Mouse (Mus musculus) thymus, adult 18-20 months (tissue): ENCODE results near the gene Rad23a.
A peak's percentile ranks its signal among the peaks of the same experiment; 100 is the strongest.

Experiments
- DNase-seq, 2 experiments: peaks; one replicate each; pipeline ENCODE4 v3.0.0; 2022; ENCODE audit warnings: mixed read lengths in 2 of 2

Gene Rad23a

GRCm38 (mm10) chr8:84840248-84840999 is at the start of gene Rad23a:
Gene Rad23a (minus strand): TSS chr8:84840665.
- DNase-seq = peak; percentile 83 to 86

GRCm38 (mm10) chr8:84889141-84889540 is 48.7 kb upstream of the Rad23a start:
- DNase-seq = no peak

DNA sequence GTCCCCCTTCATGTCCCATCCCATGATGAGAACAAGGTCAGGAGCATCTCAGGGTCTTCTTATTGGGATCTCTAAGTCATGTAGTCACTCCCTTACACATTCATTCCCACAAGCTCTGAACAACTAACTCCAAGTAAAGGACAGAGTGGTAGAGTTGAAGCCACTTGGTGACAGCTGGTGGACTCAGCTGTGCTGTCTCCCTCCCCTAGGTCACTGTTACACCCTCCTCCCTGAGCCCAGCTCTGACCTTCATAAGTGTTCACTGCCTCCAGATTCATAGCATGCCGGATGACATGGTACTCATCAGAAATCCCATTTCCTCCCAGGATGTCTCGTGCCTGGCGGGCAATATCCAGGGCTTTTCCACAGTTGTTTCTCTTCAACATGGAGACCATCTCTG is 47.8 kb upstream of the Rad23a start:
- DNase-seq = no peak

DNA sequence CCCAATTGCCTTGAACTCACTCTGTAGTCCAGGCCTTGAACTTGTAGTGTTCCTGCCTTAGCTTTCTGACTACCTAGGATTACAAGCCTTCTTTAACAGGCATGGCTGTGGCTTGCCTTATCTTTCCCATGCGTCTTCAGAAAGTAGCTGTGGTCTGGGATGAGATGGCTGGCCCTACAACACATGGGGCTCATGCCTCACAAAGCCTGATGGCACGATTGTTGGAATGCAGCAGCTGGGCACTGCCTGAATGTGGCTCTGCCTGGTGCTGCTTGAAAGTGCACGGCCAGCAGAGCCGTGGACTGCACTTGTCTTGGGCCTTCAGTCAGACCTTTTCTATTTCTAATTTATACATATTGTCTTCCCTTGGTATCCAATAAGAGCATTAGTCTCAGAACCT is 44.3 kb upstream of the Rad23a start:
- DNase-seq = no peak

- no peak for DNase-seq
These were observed 38.5 kb upstream of the Rad23a start for GRCm38 (mm10) chr8:84878915-84879314.

DNA sequence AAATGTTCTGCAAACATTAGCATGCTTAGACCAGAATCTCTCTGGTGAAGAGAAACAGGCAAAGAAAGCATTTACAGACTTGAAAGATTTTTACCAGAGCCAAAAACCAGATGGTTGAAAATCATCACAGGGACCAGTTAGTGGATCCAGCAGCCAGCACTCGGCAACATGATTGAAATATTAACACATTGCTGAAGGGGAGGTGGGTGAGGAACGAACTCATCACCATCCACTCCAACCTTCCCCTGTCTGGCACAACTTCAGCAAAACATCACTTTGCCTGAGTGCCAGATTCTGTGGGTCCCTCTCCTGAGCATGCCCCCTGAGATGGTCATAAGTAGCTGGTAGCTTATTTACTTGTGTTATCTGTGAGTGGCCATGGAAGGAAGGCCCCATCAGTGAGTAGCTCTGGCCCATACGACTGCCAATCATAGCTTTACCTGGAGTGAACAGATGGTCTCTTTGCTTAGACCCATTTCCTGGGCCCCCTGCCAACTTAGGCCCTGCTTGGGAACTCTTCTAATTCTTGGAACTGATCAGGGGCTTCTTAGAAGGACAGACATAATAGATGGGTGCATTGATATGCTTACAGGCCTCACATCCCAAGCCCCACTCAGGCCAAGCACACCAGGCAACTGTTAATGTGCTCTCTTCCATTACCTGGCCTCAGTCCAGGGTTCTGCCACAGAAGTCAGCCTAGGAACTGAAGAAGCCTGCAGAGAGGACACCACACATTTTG is 37.0 kb upstream of the Rad23a start:
- DNase-seq = no peak

DNA sequence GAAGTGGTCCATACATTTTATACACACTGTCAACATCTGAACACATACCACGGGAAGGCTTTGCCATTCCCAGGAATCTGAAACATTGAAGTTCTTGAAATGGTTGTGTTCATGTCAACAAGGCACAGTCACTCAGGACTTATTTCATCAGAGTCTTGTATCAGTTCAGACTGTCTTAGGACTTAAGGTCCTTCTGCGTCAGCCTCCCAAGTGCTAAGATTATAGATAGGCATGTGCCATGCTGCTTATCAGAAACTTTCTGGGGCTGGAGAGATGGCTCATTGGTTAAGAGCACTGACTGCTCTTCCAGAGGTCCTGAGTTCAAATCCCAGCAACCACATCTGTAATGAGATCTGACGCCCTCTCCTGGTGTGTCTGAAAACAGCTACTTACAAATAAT is 33.9 kb upstream of the Rad23a start:
- DNase-seq = no peak

GRCm38 (mm10) chr8:84873016-84873415 is 32.6 kb upstream of the Rad23a start:
- DNase-seq = no peak

GRCm38 (mm10) chr8:84872309-84872965 is 32.0 kb upstream of the Rad23a start:
- DNase-seq = peak; percentile 22

DNA sequence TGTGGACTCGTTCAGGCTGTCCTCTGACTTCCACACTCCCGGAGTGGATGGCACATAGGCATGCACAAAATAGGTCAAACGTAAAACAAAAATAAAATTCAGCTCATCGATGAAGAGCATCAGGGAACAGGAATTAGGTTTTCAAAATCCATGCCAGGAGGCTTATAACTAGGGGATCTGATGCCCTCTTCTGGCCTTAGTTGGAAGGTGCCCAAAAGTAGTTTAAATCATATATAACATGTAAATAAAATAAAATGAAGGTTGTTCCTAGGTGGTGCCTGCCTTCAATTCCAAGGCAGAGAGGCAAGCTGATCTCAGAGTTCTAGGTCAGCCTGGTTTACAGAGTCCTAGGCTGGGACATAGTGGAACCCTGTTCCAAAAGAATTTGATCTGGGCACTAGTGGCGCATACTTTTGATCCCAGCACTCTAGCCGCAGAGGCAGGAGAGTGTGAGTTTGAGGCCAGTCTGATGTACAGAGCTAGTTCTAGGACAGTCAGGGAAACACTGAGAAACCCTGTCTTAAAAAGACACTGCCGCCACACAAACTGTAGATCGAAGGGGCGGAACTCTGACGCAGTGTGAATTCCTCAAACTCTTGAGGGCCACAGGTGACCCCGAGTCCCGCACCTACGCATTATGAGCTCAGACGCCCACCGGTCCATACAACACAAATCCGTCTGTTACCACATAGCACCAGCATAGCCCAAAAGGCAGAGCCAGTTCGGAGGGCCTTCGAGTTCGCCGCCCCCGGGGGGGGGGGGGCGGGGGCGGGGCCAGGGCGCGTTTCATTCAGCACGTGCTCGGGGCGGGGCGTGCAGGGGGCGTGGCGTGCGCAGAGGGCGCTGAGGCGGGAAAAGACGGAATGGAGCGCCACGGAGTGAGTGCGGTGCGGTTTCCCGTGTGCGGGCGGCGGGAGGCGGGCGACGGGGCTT is 31.2 kb upstream of the Rad23a start, which contains the start of gene Syce2:
Syce2 (plus strand) TSS at position 736 of the 933 bp plus-strand sequence.
- DNase-seq = peak; percentile 64 to 77

GRCm38 (mm10) chr8:84856864-84857441 is 16.5 kb upstream of the Rad23a start, which contains the start of gene Farsa:
Gene Farsa (plus strand): TSS chr8:84856989.
- DNase-seq = peak; percentile 79 to 86

- no peak for DNase-seq
These were observed 16.0 kb upstream of the Rad23a start for GRCm38 (mm10) chr8:84856434-84856833.

GRCm38 (mm10) chr8:84847684-84848435 is 7.4 kb upstream of the Rad23a start:
- DNase-seq = peak in 1 of 2 experiments; percentile 41

DNA sequence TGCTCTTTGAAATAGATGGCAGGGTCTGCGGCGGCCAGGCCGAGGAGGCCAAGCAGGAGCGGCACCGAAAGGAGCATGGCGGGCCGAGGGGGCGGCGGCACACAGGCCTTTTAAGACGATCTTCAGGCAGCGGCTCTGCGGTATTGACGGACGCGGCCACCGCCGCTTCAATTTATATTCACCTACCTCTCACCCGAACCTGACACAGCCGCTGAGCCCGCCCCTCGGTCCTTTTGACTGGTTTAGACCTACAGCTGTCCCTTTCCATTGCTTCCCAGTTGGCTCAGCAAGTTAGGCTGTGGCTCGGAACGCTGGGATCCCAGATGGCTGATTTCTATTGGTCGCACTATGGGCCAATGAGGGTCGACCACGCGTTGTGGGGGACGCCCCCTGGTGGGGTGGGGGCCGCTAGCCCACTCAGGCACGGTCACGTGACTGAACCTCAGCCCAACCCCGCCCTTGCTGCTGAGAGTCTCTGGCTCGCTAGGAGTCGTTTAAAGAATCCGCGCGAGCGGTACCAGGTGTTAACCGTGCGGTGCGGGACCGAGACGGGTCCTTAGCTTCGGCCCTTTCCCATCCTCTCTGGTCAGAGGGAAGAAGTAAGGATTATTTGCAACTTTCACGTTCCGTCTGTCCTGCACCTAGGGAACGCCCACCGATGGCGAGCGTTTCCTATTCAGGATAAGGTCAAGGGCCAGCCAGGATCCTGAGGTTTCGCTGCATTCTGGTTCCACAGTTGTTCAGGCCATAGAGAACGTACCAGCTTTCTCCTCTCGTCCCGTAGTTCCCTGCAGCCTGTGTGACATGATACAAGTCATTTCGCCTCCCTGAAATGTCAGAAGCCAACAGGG is 6.5 kb upstream of the Rad23a start, which contains the start of gene Calr:
Calr (minus strand) TSS at position 213 of the 851 bp plus-strand sequence.
- DNase-seq = peak; percentile 99 to 100

DNA sequence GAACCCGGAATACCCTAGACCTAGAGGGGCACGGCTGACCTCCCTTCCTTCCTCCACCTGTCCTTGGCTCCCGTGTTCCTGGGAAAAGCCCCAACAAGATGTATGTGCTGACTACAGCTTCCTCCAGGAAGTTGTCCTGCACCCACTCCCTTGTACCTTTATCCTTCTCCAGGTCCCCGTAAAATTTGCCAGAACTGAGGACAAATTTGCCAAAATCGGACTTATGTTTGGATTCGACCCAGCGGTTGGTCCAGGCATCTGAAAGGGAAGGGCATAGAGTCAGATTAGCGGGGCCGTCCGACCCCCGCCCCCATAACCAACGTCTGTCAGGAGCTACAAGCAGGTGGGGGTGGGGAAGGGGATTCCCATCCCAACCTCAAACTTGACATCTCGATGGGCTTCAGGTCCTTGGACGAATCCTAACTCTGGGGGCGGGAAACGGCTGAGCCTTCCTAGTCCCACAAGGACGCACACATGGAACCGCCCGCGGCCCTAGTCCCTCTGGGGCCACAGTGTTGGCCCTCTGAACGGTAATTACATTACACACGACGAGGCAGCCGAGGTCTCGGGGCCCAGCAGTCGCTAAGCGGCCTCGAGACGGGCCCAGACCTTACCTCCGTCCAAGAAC is 5.7 kb upstream of the Rad23a start:
- no peak for DNase-seq

- no peak for DNase-seq
These were observed 5.1 kb upstream of the Rad23a start for GRCm38 (mm10) chr8:84845355-84846093.

DNA sequence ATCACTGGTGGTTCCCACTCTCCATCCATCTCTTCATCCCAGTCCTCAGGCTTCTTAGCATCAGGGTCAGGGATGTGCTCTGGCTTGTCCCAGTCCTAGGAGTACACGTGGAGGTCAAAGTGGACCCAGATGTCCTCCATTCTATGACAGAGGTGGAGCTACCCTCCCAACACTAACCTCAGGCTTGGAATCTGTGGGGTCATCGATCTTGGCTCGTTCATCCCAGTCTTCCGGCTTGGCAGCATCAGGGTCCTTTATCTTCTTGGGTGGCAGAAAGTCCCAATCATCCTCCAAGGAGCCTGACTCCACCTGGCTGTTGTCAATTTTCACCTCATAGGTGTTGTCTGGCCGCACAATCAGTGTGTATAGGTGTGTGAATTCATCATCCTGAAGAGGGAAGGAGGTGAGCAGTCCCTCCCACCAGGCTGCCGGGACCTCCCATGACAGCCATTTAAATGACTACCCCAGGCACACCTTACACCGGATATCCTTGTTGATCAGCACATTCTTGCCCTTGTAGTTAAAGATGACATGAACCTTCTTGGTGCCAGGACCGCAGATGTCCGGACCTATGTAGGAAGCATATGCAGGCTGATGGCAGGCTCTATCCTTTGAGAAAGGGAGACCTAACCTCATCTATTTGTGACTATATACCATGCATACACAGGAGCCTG is 4.1 kb upstream of the Rad23a start:
- DNase-seq = no peak

DNA sequence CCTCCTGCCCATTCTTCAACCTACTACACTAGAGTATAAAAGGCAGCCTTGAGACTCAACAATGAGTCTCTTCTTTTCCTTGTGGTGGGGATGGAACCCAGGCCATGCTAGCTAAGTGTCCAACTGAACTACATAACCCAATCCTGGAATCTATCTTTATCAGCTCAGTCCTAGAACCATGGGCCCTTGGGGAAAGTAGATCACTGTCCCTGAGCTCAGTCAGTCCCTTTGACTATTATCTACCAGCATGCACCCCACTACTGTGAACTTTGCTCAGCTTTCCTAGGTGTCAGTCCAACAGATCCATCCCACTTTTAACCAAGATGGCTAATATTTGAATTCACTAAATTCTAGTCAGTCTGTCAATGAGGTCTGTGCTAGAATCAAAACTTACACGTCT is 1.0 kb upstream of the Rad23a start:
- no peak for DNase-seq
